Mouse (Mus musculus) kidney, adult 2 months (tissue): ENCODE measurements around the gene Atxn3. TPM values are rescaled to one million over a fixed set of nuclear protein-coding genes. Genes with fewer than 3 reads are reported as not detected.
"Not testable (repeated sequence)": the region's sequence is repeated elsewhere in the genome, so short reads cannot be mapped to it uniquely, and the experiment has no call there.

Experiments used
- DNase-seq: peaks from one replicate; pipeline ENCODE4 v3.0.0; 2021
- H3K27ac ChIP-seq: fragments of 200-500 bp; 2 replicates; pipeline ENCODE4 v1.5.1; 2012; ENCODE audit warnings: low read depth, low read length, control low read depth, inconsistent platforms; ENCODE audit not compliant: insufficient read depth
- H3K27me3 ChIP-seq: fragments of 200-500 bp; replicated peaks from 2 replicates; pipeline ENCODE4 v1.6.1; 2012; ENCODE audit warnings: mild to moderate bottlenecking, moderate library complexity, low read length, inconsistent platforms; ENCODE audit not compliant: control insufficient read depth, insufficient read depth
- H3K36me3 ChIP-seq: fragments of 200-500 bp; 2 replicates; pipeline ENCODE4 v1.6.1; 2012; ENCODE audit warnings: mild to moderate bottlenecking, moderate library complexity, low read length, inconsistent platforms; ENCODE audit not compliant: control insufficient read depth, insufficient read depth
- H3K4me1 ChIP-seq: fragments of 200-500 bp; 2 replicates; pipeline ENCODE4 v1.6.1; 2011; ENCODE audit warnings: low read length; ENCODE audit not compliant: control insufficient read depth, insufficient read depth
- H3K4me3 ChIP-seq: fragments of 200-500 bp; 2 replicates; pipeline ENCODE4 v1.5.1; 2011; ENCODE audit warnings: mild to moderate bottlenecking, low read depth, low read length, control low read depth; ENCODE audit not compliant: insufficient read depth
- CTCF ChIP-seq: fragments of 200-500 bp; conservative IDR thresholded peaks from 2 replicates; pipeline ENCODE4 v1.5.1; 2011; ENCODE audit warnings: low read depth, mild to moderate bottlenecking, control low read depth, low read length, moderate library complexity, mixed read lengths; ENCODE audit not compliant: insufficient read depth, insufficient read length
- POLR2A ChIP-seq: fragments of 200-500 bp; IDR thresholded peaks from one replicate; pipeline ENCODE4 v1.6.1; 2011; ENCODE audit warnings: low read depth, low read length, control low read depth
- WGBS: fragments of 180-500 bp; shearing (Covaris S2); methylation state at CpG from one replicate; pipeline ENCODE4 v1.1.7; 2018; 5-methylcytosine and 5-hydroxymethylcytosine counted together
- polyA plus RNA-seq: library from polyadenylated mRNA; depleted of rRNA; stranded (reverse); fragments of >200 nt; gene quantifications from 2 replicates; pipeline ENCODE4 v1.2.3, GENCODE M21; 2012

Atxn3 gene
- polyA plus RNA-seq, 1 experiment: 5.5 TPM

- no peaks in the 10 kb centered on the region for H3K27me3 ChIP-seq
- H3K27ac ChIP-seq: peak overlapping the region; percentile 22; the same call in 1 of the 2 replicates
- WGBS: 9% methylated on average over 25 of the region's 26 CpGs
- H3K36me3 ChIP-seq: no peaks in the 10 kb centered on the region
- TF ChIP-seq CTCF: no peak
- TF ChIP-seq POLR2A: no peak
- H3K4me3 ChIP-seq: peak overlapping the region; percentile 72
- peak; percentile 25 for DNase-seq
- 0 out of 2 replicates have a peak, but pooled peaks cover 3% of the 10 kb centered on the region for H3K4me1 ChIP-seq
Observed at GRCm38 (mm10) chr12:101957079-101957941, 736 bp downstream of the Atxn3 start.

DNA sequence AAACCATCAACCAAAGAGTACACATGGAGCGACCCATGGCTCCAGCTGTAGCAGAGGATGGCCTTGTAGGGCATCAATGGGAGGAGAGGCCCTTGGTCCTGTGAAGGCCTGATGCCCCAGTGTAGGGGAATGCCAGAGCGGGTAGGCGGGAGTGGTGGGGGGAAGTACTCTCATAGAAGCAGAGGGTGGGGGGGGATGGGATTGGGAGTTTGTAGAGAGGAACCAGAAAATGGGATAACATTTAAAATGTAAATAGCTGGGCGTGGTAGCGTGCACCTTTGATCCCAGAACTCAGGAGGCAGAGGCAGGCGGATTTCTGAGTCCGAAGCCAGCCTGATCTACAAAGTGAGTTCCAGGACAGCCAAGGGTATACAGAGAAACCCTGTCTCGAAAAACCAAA, 2.2 kb downstream of the Atxn3 start:
- H3K4me3 ChIP-seq, DNase-seq, H3K27ac ChIP-seq, H3K27me3 ChIP-seq, H3K36me3 ChIP-seq, H3K4me1 ChIP-seq: not testable (repeated sequence)
- 96% methylated on average over 8 of the region's 8 CpGs for WGBS

GRCm38 (mm10) chr12:101948801-101949200, 9.2 kb downstream of the Atxn3 start:
- no peak overlapping the region for H3K27ac ChIP-seq
- WGBS: 62% methylated on average over 4 of the region's 4 CpGs

GRCm38 (mm10) chr12:101947986-101948385, 10.1 kb downstream of the Atxn3 start:
- Histone ChIP-seq H3K27ac (no peak overlapping the region), H3K27me3 (no peaks in the 10 kb centered on the region), H3K4me3 (no peak overlapping the region), H3K36me3 (no peaks in the 10 kb centered on the region), H3K4me1 (no peaks in the 10 kb centered on the region)
- WGBS: 87% methylated on average over 8 of the region's 8 CpGs
- TF ChIP-seq CTCF: no peak
- no peak for TF ChIP-seq POLR2A
- no peak for DNase-seq

More at GRCm38 (mm10) chr12:101948801-101949200, 9.2 kb downstream of the Atxn3 start:
- Histone ChIP-seq H3K27me3 (no peaks in the 10 kb centered on the region), H3K4me3 (no peak overlapping the region), H3K36me3 (no peaks in the 10 kb centered on the region), H3K4me1 (no peaks in the 10 kb centered on the region)
- TF ChIP-seq POLR2A (no peak), CTCF (no peak)
- peak; percentile 4 for DNase-seq

GRCm38 (mm10) chr12:101937572-101937971, 20.5 kb downstream of the Atxn3 start:
- H3K4me3 ChIP-seq: no peak overlapping the region
- TF ChIP-seq CTCF (peak; percentile 26; the same call in 1 of the 2 replicates), POLR2A (no peak)
- DNase-seq: no peak
- peaks cover 3% of the 10 kb centered on the region; the same call in 1 of the 2 replicates for H3K36me3 ChIP-seq
- no peaks in the 10 kb centered on the region for H3K27me3 ChIP-seq
- no peaks in the 10 kb centered on the region for H3K4me1 ChIP-seq
- 92% methylated on average over 7 of the region's 7 CpGs for WGBS
- no peak overlapping the region for H3K27ac ChIP-seq

GRCm38 (mm10) chr12:101935223-101935622, 22.8 kb downstream of the Atxn3 start:
- Histone ChIP-seq H3K27ac (no peak overlapping the region), H3K4me1 (no peaks in the 10 kb centered on the region), H3K36me3 (peaks cover 1% of the 10 kb centered on the region), H3K4me3 (no peak overlapping the region), H3K27me3 (no peaks in the 10 kb centered on the region)
- DNase-seq: peak; percentile 28
- TF ChIP-seq POLR2A: no peak
- TF ChIP-seq CTCF: no peak
- 87% methylated on average over 3 of the region's 3 CpGs for WGBS

DNA sequence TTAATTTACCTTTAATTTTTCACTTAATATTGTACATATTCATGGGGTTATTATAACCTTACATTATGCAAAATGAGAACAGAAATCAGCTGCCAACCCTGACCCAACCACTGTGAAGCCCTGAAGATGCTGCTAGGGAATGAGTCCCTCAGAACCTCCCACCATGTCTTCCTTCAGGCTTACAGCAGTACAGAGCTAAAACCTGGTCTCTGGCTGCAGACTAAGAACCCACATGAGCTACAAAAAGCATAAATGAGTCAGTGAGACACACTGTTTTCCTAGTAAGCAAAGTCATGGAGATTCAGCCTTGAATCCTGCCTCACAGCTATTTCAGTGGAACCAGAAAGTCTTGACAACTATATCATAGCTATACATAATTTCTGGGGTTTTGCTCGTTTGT, 29.6 kb downstream of the Atxn3 start:
- H3K27me3 ChIP-seq: no peaks in the 10 kb centered on the region
- no peaks in the 10 kb centered on the region for H3K4me1 ChIP-seq
- peaks cover 2% of the 10 kb centered on the region for H3K36me3 ChIP-seq
- no peak for DNase-seq
- no peak overlapping the region for H3K4me3 ChIP-seq
- no peak overlapping the region for H3K27ac ChIP-seq
- TF ChIP-seq POLR2A (no peak), CTCF (no peak)
- 85% methylated on average over 1 of the region's 1 CpGs for WGBS
